Mouse (Mus musculus): ENCODE data around the gene Ndufa10. TPM values are rescaled to one million over a fixed set of nuclear protein-coding genes. Genes with fewer than 3 reads are reported as not detected.
"Not testable (repeated sequence)": the region's sequence is repeated elsewhere in the genome, so short reads cannot be mapped to it uniquely, and the experiment has no call there.

Ndufa10 gene
- total RNA-seq (2015; ENCODE audit: low replicate concordance) (47.2 and 55.0 TPM in 2 replicates), total RNA-seq (2017; ENCODE audit: low replicate concordance) (14.1 and 42.1 TPM in 2 replicates)

- peak; percentile 92 for ATAC-seq (replicated peaks; ENCODE audit: low FRiP score, poor library complexity, severe bottlenecking)
Observed at GRCm38 (mm10) chr1:92473165-92474041, at the start of gene Ndufa10. Ndufa10 (minus strand) TSS chr1:92473860.

- ATAC-seq (replicated peaks; ENCODE audit: low FRiP score, poor library complexity, severe bottlenecking) = no peak
Observed at GRCm38 (mm10) chr1:92521376-92521775, 47.7 kb upstream of the Ndufa10 start.

GRCm38 (mm10) chr1:92519046-92519445 lies 45.4 kb upstream of the Ndufa10 start:
- ATAC-seq (replicated peaks; ENCODE audit: low FRiP score, poor library complexity, severe bottlenecking) = no peak

GRCm38 (mm10) chr1:92518561-92518960 lies 44.9 kb upstream of the Ndufa10 start, which contains the start of gene Olfr1414:
Olfr1414 (minus strand) TSS chr1:92518661.
- no peak for ATAC-seq (replicated peaks; ENCODE audit: low FRiP score, poor library complexity, severe bottlenecking)

GRCm38 (mm10) chr1:92515390-92515789 lies 41.7 kb upstream of the Ndufa10 start:
- no peak for ATAC-seq (replicated peaks; ENCODE audit: low FRiP score, poor library complexity, severe bottlenecking)

GRCm38 (mm10) chr1:92511646-92512045 lies 38.0 kb upstream of the Ndufa10 start:
- not testable (repeated sequence) for ATAC-seq (replicated peaks; ENCODE audit: low FRiP score, poor library complexity, severe bottlenecking)

- no peak for ATAC-seq (replicated peaks; ENCODE audit: low FRiP score, poor library complexity, severe bottlenecking)
Observed at GRCm38 (mm10) chr1:92496001-92496400, 22.3 kb upstream of the Ndufa10 start, which contains the start of gene Olfr1415. Olfr1415 (minus strand) TSS chr1:92496101.

- no peak for ATAC-seq (replicated peaks; ENCODE audit: low FRiP score, poor library complexity, severe bottlenecking)
Observed at GRCm38 (mm10) chr1:92485013-92485412, 11.4 kb upstream of the Ndufa10 start, which contains the start of gene Olfr1416. Olfr1416 (minus strand) TSS chr1:92485113.

- peak; percentile 70; the same call in 1 of the 2 replicates for ATAC-seq (replicated peaks; ENCODE audit: low FRiP score, poor library complexity, severe bottlenecking)
Observed at GRCm38 (mm10) chr1:92474066-92474578, 462 bp upstream of the Ndufa10 start.

GRCm38 (mm10) chr1:92468891-92469290 lies 4.8 kb downstream of the Ndufa10 start:
- no peak for ATAC-seq (replicated peaks; ENCODE audit: low FRiP score, poor library complexity, severe bottlenecking)

- ATAC-seq (replicated peaks; ENCODE audit: low FRiP score, poor library complexity, severe bottlenecking) = no peak
Observed at GRCm38 (mm10) chr1:92458416-92458815, 15.2 kb downstream of the Ndufa10 start.

GRCm38 (mm10) chr1:92457758-92458157 lies 15.9 kb downstream of the Ndufa10 start:
- ATAC-seq (replicated peaks; ENCODE audit: low FRiP score, poor library complexity, severe bottlenecking) = no peak

- 0 out of 2 replicates have a peak, but pooled peaks have one; percentile 57 for ATAC-seq (replicated peaks; ENCODE audit: low FRiP score, poor library complexity, severe bottlenecking)
Observed at GRCm38 (mm10) chr1:92453751-92454445, 19.8 kb downstream of the Ndufa10 start.

- ATAC-seq (replicated peaks; ENCODE audit: low FRiP score, poor library complexity, severe bottlenecking) = no peak
Observed at GRCm38 (mm10) chr1:92448293-92448692, 25.4 kb downstream of the Ndufa10 start.

- 0 out of 2 replicates have a peak, but pooled peaks have one; percentile 20 for ATAC-seq (replicated peaks; ENCODE audit: low FRiP score, poor library complexity, severe bottlenecking)
Observed at GRCm38 (mm10) chr1:92441453-92442063, 32.1 kb downstream of the Ndufa10 start.

- ATAC-seq (replicated peaks; ENCODE audit: low FRiP score, poor library complexity, severe bottlenecking) = no peak
Observed at GRCm38 (mm10) chr1:92440066-92440750, 33.5 kb downstream of the Ndufa10 start.

- no peak for ATAC-seq (replicated peaks; ENCODE audit: low FRiP score, poor library complexity, severe bottlenecking)
Observed at GRCm38 (mm10) chr1:92437678-92438271, 35.9 kb downstream of the Ndufa10 start.

GRCm38 (mm10) chr1:92436831-92437321 lies 36.8 kb downstream of the Ndufa10 start:
- no peak for ATAC-seq (replicated peaks; ENCODE audit: low FRiP score, poor library complexity, severe bottlenecking)

GRCm38 (mm10) chr1:92434986-92435385 lies 38.7 kb downstream of the Ndufa10 start:
- no peak for ATAC-seq (replicated peaks; ENCODE audit: low FRiP score, poor library complexity, severe bottlenecking)

Data from erythroblast, adult 5-6 weeks (primary cell).